Mouse (Mus musculus): ENCODE measurements around the gene Grm1.

The Grm1 gene

DNA sequence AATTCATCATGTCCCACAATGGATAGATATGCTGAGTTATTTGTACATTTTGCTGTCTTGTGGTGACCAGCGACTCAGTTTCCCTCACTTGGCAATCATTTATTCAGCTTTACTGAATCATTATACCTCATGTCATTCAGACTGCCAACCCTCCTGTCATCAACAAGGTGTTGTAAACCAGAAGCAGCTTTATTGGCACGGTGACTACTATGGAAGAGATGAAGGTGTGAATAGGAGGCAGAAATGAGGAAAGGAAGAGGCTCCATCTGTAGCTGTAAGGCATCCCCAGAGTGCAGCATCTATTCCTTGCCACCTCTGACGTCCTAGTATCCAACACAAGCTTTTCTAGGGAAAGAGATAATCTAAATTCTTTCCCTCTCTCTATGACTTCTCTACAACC lies 247.3 kb downstream of the Grm1 start:
- no peak for DNase-seq (ENCODE audit: low spot score in 2 of 2)

- no peak for DNase-seq (ENCODE audit: low spot score in 2 of 2)
Observed at GRCm38 (mm10) chr10:10831141-10831540, 251.0 kb downstream of the Grm1 start.

DNA sequence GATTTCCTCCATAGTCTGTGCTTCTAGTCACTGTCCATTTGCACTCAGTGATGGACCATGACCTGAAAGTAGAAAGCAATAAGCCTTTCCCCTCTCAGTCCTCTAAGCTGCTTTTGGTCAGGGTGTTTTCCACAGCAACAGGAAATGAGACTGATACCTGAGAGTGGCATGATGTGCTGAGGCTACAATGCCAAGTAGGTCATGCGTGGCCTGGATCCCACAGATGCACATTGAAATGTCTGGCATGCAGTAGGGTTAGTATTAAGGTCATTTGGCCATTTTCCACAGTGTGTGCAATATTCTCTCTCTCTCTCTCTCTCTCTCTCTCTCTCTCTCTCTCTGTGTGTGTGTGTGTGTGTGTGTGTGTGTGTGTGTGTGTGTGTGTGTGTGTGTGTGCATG lies 254.8 kb downstream of the Grm1 start:
- no peak for DNase-seq (ENCODE audit: low spot score in 2 of 2)

DNA sequence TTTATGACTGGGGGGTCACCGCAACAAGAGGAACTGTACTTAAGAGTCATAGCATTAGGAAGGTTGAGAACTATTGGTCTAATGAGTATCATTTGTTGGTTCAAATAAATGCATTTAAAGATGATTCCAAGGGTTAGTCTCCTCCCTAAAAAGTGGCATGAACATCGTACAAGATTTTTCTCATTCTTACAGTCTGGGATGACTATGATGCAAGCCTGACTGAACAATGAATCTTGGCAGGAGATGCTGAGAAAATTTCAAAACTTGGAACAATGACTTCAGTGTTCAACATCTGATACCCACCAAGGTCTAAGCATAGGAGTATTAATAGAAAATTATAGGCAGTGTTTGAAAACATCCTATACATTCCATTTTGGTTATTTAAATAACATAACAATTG lies 264.1 kb downstream of the Grm1 start:
- DNase-seq (ENCODE audit: low spot score in 2 of 2) = no peak

- DNase-seq (ENCODE audit: low spot score in 2 of 2) = no peak
Observed at GRCm38 (mm10) chr10:10814631-10815216, 267.4 kb downstream of the Grm1 start.

GRCm38 (mm10) chr10:10812750-10813711 lies 269.1 kb downstream of the Grm1 start:
- DNase-seq (ENCODE audit: low spot score in 2 of 2) = peak; percentile 43 to 56

GRCm38 (mm10) chr10:10809777-10810176 lies 272.4 kb downstream of the Grm1 start:
- DNase-seq (ENCODE audit: low spot score in 2 of 2) = no peak

GRCm38 (mm10) chr10:10795321-10795720 lies 286.8 kb downstream of the Grm1 start:
- DNase-seq (ENCODE audit: low spot score in 2 of 2) = no peak

DNA sequence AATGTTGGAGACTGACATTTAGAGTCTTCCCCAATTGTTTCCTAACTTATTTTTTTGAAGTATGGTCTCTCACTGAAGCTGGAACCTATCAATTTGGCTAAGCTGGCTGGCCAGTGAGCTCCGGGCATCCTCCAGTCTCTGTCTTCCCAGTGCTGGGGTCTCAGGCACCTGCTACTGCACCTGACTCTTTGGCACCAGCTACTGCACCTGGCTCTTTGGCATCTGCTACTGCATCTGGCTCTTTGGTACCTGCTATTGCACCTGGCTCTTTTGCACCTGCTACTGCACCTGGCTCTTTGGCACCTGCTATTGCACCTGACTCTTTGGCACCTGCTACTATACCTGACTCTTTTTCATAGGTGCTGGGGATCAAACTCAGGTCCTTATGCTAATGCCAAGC lies 291.7 kb downstream of the Grm1 start:
- DNase-seq (ENCODE audit: low spot score in 2 of 2) = no peak

DNA sequence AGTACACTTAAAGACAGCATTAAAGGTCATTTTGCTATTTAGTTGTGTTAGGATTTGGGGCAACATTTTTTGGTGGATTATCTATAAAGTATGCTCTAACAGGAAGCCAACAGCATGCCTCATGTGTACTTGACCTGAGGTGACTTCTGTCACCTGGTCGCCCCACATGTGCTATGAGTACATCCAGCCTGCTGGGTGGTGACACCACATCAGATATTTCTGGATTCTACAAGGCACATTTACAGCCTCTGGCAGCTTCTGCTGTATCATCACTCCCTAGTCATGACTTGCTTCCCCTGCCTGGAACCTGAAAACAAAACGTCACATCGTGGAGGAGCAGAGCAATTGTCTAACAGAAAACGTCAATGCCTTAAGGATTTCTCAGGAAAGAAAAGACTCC lies 292.2 kb downstream of the Grm1 start:
- DNase-seq (ENCODE audit: low spot score in 2 of 2) = no peak

- no peak for DNase-seq (ENCODE audit: low spot score in 2 of 2)
Observed at GRCm38 (mm10) chr10:10787906-10788416, 294.2 kb downstream of the Grm1 start.

DNA sequence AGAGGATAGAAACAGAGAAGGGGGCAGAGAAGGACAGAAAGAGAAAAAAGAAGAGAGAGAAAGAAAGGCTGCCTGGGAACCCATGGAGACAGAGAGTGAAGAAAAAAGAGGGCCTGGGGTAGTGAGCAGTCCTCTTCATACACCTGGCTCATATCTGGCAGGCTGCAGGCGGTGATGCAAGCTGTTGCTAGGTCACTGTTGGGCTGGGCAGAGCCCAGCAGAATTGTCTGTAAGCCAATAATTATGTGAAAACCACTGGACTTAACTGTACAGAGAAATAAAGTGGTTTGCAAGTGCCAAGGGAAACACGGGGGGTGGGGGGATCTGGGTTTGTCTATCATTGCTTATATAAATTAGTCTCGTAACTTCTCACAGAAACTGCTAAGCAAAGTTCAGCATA lies 297.0 kb downstream of the Grm1 start:
- DNase-seq (ENCODE audit: low spot score in 2 of 2) = no peak

DNA sequence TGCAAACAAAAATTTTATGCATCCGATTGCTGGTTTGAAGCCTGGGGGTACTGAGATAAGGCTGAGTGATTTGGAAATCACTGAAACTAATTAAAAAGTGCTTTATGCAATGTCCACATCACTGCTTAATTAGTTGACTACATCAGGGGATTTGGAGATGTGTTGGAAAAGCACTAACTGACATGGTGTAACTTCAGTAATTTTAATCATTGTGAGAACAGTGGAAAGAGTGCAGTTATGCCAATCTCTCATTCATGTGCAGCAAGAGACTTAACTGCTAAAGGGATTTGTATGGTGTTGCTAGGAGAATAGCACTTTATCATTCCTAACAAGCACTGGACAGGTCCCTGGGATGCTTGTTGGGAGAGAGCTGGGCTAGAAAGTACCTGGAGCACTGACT lies 307.3 kb downstream of the Grm1 start:
- DNase-seq (ENCODE audit: low spot score in 2 of 2) = no peak

DNA sequence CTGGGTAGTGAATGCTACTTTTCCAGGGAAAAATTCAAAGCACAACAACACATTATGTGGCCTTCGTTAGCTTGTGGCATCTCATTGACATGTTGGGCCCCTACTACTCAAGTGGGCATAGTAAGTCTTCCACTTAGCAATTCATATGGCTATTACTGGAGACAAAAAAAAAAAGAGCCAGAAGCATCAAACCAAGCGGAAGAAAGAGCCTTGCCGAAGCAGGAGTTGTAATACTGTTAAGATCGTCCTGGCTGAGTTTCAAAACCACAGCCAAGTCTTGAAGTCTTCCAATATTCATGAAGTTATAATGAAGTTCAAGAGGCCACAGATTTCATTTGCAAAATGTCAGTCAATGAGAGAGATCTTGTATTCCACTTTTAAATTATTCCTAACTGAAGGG lies 319.1 kb downstream of the Grm1 start:
- DNase-seq (ENCODE audit: low spot score in 2 of 2) = no peak

DNA sequence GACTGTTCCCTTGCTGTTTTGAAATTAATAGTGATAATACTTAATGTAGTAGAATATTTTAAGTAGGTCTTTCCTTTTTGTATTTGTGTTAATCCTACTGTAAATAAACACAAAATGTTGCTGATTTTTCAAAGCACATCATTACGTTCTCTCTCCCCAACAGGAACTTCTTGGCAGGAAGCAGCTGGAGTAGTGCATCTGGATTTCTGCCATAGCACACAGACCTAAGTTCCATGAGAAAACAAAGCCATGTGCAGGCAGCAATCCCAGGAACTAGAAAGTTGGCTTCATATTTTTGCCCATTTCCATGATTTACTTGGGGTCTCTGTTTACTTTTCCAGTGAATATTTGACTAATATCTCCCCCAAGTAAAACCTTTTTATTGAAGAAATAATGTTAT lies 320.9 kb downstream of the Grm1 start:
- DNase-seq (ENCODE audit: low spot score in 2 of 2) = no peak

- DNase-seq (ENCODE audit: low spot score in 2 of 2) = no peak
Observed at GRCm38 (mm10) chr10:10760801-10761200, 321.4 kb downstream of the Grm1 start.

- no peak for DNase-seq (ENCODE audit: low spot score in 2 of 2)
Observed at GRCm38 (mm10) chr10:10751033-10751432, 331.1 kb downstream of the Grm1 start.

- DNase-seq (ENCODE audit: low spot score in 2 of 2) = no peak
Observed at GRCm38 (mm10) chr10:10744097-10744496, 338.1 kb downstream of the Grm1 start.

GRCm38 (mm10) chr10:10742172-10742571 lies 340.0 kb downstream of the Grm1 start:
- DNase-seq (ENCODE audit: low spot score in 2 of 2) = no peak

GRCm38 (mm10) chr10:10741314-10741713 lies 340.8 kb downstream of the Grm1 start:
- no peak for DNase-seq (ENCODE audit: low spot score in 2 of 2)

GRCm38 (mm10) chr10:10740729-10741128 lies 341.4 kb downstream of the Grm1 start:
- no peak for DNase-seq (ENCODE audit: low spot score in 2 of 2)

DNA sequence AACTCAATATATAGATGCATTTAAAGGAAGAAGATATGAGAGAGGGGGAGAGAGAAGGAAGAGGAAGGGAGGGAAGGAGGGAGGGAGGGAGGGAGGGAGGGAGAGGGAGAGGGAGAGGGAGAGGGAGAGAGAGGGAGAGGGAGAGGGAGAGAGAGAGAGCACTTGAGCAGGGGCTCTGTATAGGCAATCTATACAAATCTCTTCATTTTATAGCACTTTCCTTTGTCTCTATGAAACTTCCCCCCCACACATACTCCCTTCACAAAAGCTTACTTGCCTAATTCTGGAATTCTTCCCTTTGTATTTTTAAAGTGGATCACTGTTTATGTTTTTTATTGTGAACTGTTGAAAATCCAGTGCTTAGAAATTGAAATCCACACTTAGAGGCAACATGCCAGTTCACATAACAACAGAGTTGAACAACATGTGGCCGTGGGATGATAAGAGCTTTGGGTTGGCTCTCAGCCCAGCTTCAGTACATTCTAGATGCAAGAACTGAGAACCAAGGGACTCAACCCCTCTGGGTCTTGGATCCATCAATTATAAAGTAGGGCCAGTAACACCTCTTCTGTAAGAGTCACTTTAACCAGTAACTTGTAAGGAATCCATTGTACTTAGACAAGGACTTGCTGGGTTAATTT lies 345.0 kb downstream of the Grm1 start:
- DNase-seq (ENCODE audit: low spot score in 2 of 2) = peak; percentile 12 to 14

- no peak for DNase-seq (ENCODE audit: low spot score in 2 of 2)
Observed at GRCm38 (mm10) chr10:10734561-10734960, 347.6 kb downstream of the Grm1 start.
